Comparison of ENCODE assay signal across 20 mouse cellular contexts in the genomic region with DNA sequence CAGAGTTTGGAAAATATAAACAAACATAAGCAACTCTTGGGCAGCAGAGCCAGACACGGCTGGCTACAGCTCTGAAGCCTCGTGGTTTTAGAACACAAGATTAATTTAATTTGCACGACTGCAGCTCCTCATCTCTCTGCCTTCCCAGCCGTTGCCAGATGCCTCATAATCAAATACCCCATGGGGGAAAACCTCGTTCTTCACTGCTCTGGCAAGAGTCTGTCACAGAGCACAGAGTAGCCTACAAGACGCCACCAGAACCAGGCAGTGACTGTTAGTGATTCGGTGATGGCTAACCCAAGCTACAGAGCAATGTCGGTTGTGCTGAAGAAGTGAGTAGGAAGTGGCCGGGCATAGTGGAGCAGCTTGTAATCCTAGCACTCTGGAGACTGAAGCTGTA. TPM values are rescaled to one million over a fixed set of nuclear protein-coding genes. Genes with fewer than 3 reads are reported as not detected.
DNase-seq lines count a peak whose midpoint lies in the region; ATAC-seq and TF ChIP-seq lines count a peak whose summit lies in the region.
"Had no signal": no experiment of that assay in that cellular context is flagged by ENCODE, and none has a peak within 500 bp of the region (broad histone marks: within the 10 kb centered on the region; RNA-seq: fewer than 3 reads in every experiment).

No protein-coding gene starts in this region.

- H3K4me1 ChIP-seq in heart, postnatal 0 days (ENCODE audit: control insufficient read depth, insufficient read depth): peaks cover 17% of the 10 kb centered on the region
- peaks cover 7% of the 10 kb centered on the region for H3K4me1 ChIP-seq in lung, embryonic 14.5 days (ENCODE audit: insufficient read depth)

- no peaks in the 10 kb centered on the region for H3K9me3 ChIP-seq in heart, postnatal 0 days (replicated peaks; ENCODE audit: control insufficient read depth, low read length)
- H3K9me3 ChIP-seq in lung, embryonic 14.5 days (ENCODE audit: low read depth, low read length): no peaks in the 10 kb centered on the region
- H3K9me3 ChIP-seq: embryonic facial prominence, embryonic 13.5 days; heart, embryonic 15.5 days had no signal

- no peak for DNase-seq in heart, postnatal 0 days (ENCODE audit: low spot score)
- DNase-seq in heart, adult 8-10 months (ENCODE audit: low spot score): no peak
- peak; percentile 80 for DNase-seq in lung, embryonic 14.5 days
- no peak for DNase-seq in lung, adult 18-20 months
- DNase-seq in lung, postnatal 4 days: peak; percentile 20 to 58
- no peak for DNase-seq in lung, postnatal 25 days (ENCODE audit: low spot score)
- DNase-seq in left cerebral cortex, postnatal 4 days: no peak
- DNase-seq: adrenal gland, adult 2 months; adrenal gland, postnatal 25 days; cerebellum, adult 18-20 months; cerebellum, adult 9-11 months; cerebellum, postnatal 36 days; gastrocnemius, postnatal 10 days; heart, adult 2 months had no signal

- WGBS in heart, postnatal 0 days: 58% methylated on average over 9 of the region's 9 CpGs
- WGBS in lung, embryonic 14.5 days: 43% methylated on average over 9 of the region's 9 CpGs

- H3K9ac ChIP-seq in heart, postnatal 0 days (replicated peaks; ENCODE audit: low read depth, low read length): no peak overlapping the region
- H3K9ac ChIP-seq in lung, embryonic 14.5 days: no peak overlapping the region
- H3K9ac ChIP-seq: embryonic facial prominence, embryonic 13.5 days; forebrain, embryonic 12.5 days; heart, embryonic 15.5 days had no signal

- H3K27me3 ChIP-seq in heart, postnatal 0 days (ENCODE audit: control insufficient read depth, insufficient read depth, low read length): no peaks in the 10 kb centered on the region
- H3K27me3 ChIP-seq in lung, embryonic 14.5 days (ENCODE audit: insufficient read depth, low read length): no peaks in the 10 kb centered on the region
- H3K27me3 ChIP-seq: CH12.LX; embryonic facial prominence, embryonic 13.5 days; heart, embryonic 15.5 days had no signal

- 0 out of 2 replicates have a peak, but pooled peaks cover 4% of the 10 kb centered on the region for H3K36me3 ChIP-seq in heart, postnatal 0 days (replicated peaks; ENCODE audit: control insufficient read depth, insufficient read depth, low read length)
- H3K36me3 ChIP-seq in lung, embryonic 14.5 days (ENCODE audit: insufficient read depth): no peaks in the 10 kb centered on the region
- H3K36me3 ChIP-seq: embryonic facial prominence, embryonic 13.5 days; forebrain, embryonic 12.5 days had no signal

- intact Hi-C loops in left cerebral cortex, postnatal 4 days (cut with DNase I): no loop called here

- TF ChIP-seq CTCF in heart, postnatal 0 days (IDR thresholded peaks at IDR 0.05; ENCODE audit: low read depth): no peak
- TF ChIP-seq CTCF in lung, embryonic 14.5 days (IDR thresholded peaks at IDR 0.05; ENCODE audit: low read depth): no peak

- H3K4me3 ChIP-seq in heart, postnatal 0 days (ENCODE audit: low read depth, low read length): no peak overlapping the region
- no peak overlapping the region for H3K4me3 ChIP-seq in lung, embryonic 14.5 days (ENCODE audit: low read depth, low read length)
- H3K4me3 ChIP-seq: embryonic facial prominence, embryonic 13.5 days; forebrain, embryonic 12.5 days; heart, adult 2 months; heart, embryonic 15.5 days had no signal

- no peak overlapping the region for H3K4me2 ChIP-seq in heart, postnatal 0 days (ENCODE audit: low read depth, low read length)
- H3K4me2 ChIP-seq in lung, embryonic 14.5 days: no peak overlapping the region
- H3K4me2 ChIP-seq: embryonic facial prominence, embryonic 13.5 days; forebrain, embryonic 12.5 days had no signal

- TF ChIP-seq EP300 in heart, postnatal 0 days (IDR thresholded peaks at IDR 0.05; ENCODE audit: low read depth): no peak

- H3K27ac ChIP-seq in heart, postnatal 0 days (ENCODE audit: low read depth): peak overlapping the region; percentile 32
- H3K27ac ChIP-seq in lung, embryonic 14.5 days (ENCODE audit: low read depth): no peak overlapping the region
- H3K27ac ChIP-seq: embryonic facial prominence, embryonic 13.5 days; forebrain, embryonic 12.5 days; heart, adult 2 months had no signal

- ATAC-seq in heart, postnatal 0 days (ENCODE audit: insufficient read depth, low read depth): no peak
- ATAC-seq in lung, embryonic 14.5 days (ENCODE audit: insufficient read depth): peak; percentile 10
- ATAC-seq: forebrain, embryonic 16.5 days; hindbrain, embryonic 16.5 days had no signal

RNA-seq across cellular contexts. Expression of a gene that starts 2.8 kb away (rescaled TPM):
- total RNA-seq in heart, postnatal 0 days (2014; rRNA removed; ENCODE audit: low replicate concordance): 122 and 134 TPM in 2 replicates
- 29.5 and 45.0 TPM in 2 replicates for polyA plus RNA-seq in heart, postnatal 0 days (2015; fragmentation: Nextera tagmentation; extraction: Ambion mirVana)
- 100 to 1,000 TPM in 2 of 4 experiments, 10 to 100 TPM in 2; 84.9 to 110 (median 102) TPM for total RNA-seq in heart, adult 8-10 months (2022)
- 13.0 and 14.1 TPM in 2 replicates for polyA plus RNA-seq in lung, embryonic 14.5 days (2014; fragmentation: Nextera tagmentation; extraction: Ambion mirVana)
- total RNA-seq in left cerebral cortex, postnatal 4 days (2021): 1 to 10 TPM; 3.3 to 3.4 TPM
- total RNA-seq: CH12.LX had no signal

Comparison
In these comparisons a context has a peak if more than half of its experiments do, and no peak if none do; other contexts are left out.
1. DNase-seq: peak in lung, embryonic 14.5 days (single experiment) and lung, postnatal 4 days (2 of 2); none in heart, postnatal 0 days (single experiment), heart, adult 8-10 months (single experiment), lung, adult 18-20 months (0 of 2), lung, postnatal 25 days (single experiment) and left cerebral cortex, postnatal 4 days (single experiment).
2. RNA of a gene that starts 2.8 kb away (total RNA-seq): 122 to 134 TPM in heart, postnatal 0 days and 84.9 to 110 TPM in heart, adult 8-10 months; 3.3 to 3.4 TPM in left cerebral cortex, postnatal 4 days; every median in the first group is over 10 times any median in the second.